Mouse (Mus musculus): Measurements from ENCODE around the gene Adad2. TPM values are rescaled to one million over a fixed set of nuclear protein-coding genes. Genes with fewer than 3 reads are reported as not detected.

Gene Adad2
- total and polyA plus RNA-seq, 3 experiments, result not detected

DNA sequence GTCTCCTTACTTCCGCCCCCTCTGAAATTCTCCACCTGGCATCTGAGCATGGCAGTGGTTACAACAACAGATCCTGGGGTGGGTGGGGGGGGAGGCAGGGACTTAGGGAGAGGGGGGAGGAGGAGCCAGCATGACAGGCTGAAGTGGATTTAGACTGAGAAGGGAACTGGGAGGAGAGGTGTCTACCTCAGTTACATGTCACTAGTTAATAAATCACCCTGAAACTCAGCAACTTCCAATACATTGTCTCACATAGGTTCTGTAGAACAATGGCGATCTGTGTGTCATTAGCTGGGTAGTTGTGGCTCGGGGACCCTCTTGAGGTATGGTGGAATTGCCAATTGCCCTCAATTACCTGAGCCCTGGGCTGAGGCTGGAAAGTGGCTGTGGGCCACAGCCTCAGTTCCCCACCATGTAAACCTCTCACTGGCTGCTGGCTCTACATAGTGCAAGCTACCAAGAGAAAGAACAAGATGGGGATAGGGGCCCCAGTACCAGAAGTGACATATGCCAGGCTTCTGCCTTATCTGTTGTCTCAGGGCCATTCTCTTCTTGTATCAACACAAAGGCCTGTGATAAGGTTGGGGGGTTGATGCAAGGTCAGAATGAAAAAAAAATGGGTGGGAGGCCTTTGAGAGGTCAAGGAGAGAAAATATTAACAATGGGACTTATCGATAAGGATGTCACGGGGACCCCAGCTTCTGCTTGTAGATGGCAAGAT is 31.9 kb upstream of the Adad2 start:
- H3K4me1 ChIP-seq (ENCODE audit: control insufficient read depth in 1 of 2, insufficient read depth in 2 of 2, low read length in 2 of 2), result peaks cover 15 to 17% of the 10 kb centered on the region in 2 experiments
- peaks cover 0 to 11% of the 10 kb centered on the region in 2 experiments; a peak in 2 of 4 replicates for H3K36me3 ChIP-seq (ENCODE audit: control insufficient read depth in 1 of 2, insufficient read depth in 2 of 2, low read length in 2 of 2)
- DNase-seq (ENCODE audit: low read depth, low spot score), result peak; percentile 45
- H3K9ac ChIP-seq (ENCODE audit: control insufficient read depth, low read depth, low read length, poor library complexity, severe bottlenecking), result peak overlapping the region; percentile 13
- no peak overlapping the region; the same call in 1 of the 2 replicates for H3K27ac ChIP-seq (ENCODE audit: control insufficient read depth, low read depth, low read length)
- no peaks in the 10 kb centered on the region for H3K27me3 ChIP-seq (ENCODE audit: control insufficient read depth in 1 of 2, insufficient read depth in 2 of 2, low read length in 2 of 2)
- no peaks in the 10 kb centered on the region for H3K9me3 ChIP-seq (replicated peaks; ENCODE audit: insufficient read depth, low read length)
- peak overlapping the region in 1 of 2 experiments; percentile 26; a peak in 1 of 4 replicates for H3K4me3 ChIP-seq (ENCODE audit: control insufficient read depth in 1 of 2, insufficient read depth in 1 of 2, low read depth in 2 of 2, low read length in 2 of 2)
- no peaks in the 10 kb centered on the region for H3K79me2 ChIP-seq (ENCODE audit: control insufficient read depth, insufficient read depth, low read length, poor library complexity)
- TF ChIP-seq MAX (IDR thresholded peaks at IDR 0.05; ENCODE audit: low read length) (no peak), MYC (IDR thresholded peaks at IDR 0.05; ENCODE audit: low read depth, low read length) (no peak), CHD2 (IDR thresholded peaks at IDR 0.05; ENCODE audit: low read length) (no peak; the same call in 1 of the 2 replicates), MEF2A (IDR thresholded peaks at IDR 0.05; ENCODE audit: extremely low read depth, insufficient replicate concordance, low read depth, low read length, poor library complexity, severe bottlenecking) (no peak), EP300 (IDR thresholded peaks at IDR 0.05; ENCODE audit: low read depth in 1 of 2, low read length in 2 of 2) (peak; percentile 77 to 87), ELF1 (IDR thresholded peaks at IDR 0.05; ENCODE audit: low read depth, low read length) (no peak), USF2 (IDR thresholded peaks at IDR 0.05; ENCODE audit: borderline replicate concordance in 1 of 2, insufficient read depth in 1 of 2, low read depth in 1 of 2, low read length in 2 of 2) (no peak), TAL1 (IDR thresholded peaks at IDR 0.05; ENCODE audit: low read length) (0 out of 2 replicates have a peak, but pooled peaks have one; percentile 14), MAZ (IDR thresholded peaks at IDR 0.05; ENCODE audit: low read depth, low read length) (peak; percentile 70; the same call in 1 of the 2 replicates), SMC3 (IDR thresholded peaks at IDR 0.05; ENCODE audit: low read depth, low read length) (no peak), POLR2AphosphoS2 (IDR thresholded peaks at IDR 0.05; ENCODE audit: low read length) (no peak), MXI1 (IDR thresholded peaks at IDR 0.05; ENCODE audit: low read depth, low read length) (no peak; the same call in 1 of the 2 replicates), ZC3H11A (IDR thresholded peaks at IDR 0.05; ENCODE audit: low read depth, low read length) (no peak), KAT2A (conservative IDR thresholded peaks at IDR 0.05; ENCODE audit: low read depth, low read length) (no peak), MYB (IDR thresholded peaks at IDR 0.05; ENCODE audit: low read depth, low read length) (no peak; the same call in 1 of the 2 replicates), MAFK (IDR thresholded peaks at IDR 0.05; ENCODE audit: borderline replicate concordance, low read depth, low read length) (peak; percentile 64; the same call in 1 of the 2 replicates), CHD1 (IDR thresholded peaks at IDR 0.05; ENCODE audit: low read depth, low read length) (no peak), UBTF (IDR thresholded peaks at IDR 0.05; ENCODE audit: borderline replicate concordance, insufficient read depth, low read depth, low read length) (no peak), RAD21 (IDR thresholded peaks at IDR 0.05; ENCODE audit: low read depth, low read length) (no peak), BHLHE40 (IDR thresholded peaks at IDR 0.05; ENCODE audit: borderline replicate concordance, low read depth, low read length) (peak; percentile 33; the same call in 1 of the 2 replicates), POLR2A (IDR thresholded peaks at IDR 0.05; ENCODE audit: control insufficient read depth in 1 of 2, insufficient read depth in 1 of 2, low read depth in 1 of 2, low read length in 2 of 2, poor library complexity in 1 of 2) (no peak), ETS1 (IDR thresholded peaks at IDR 0.05; ENCODE audit: low read depth, low read length) (peak; percentile 79), ZMIZ1 (IDR thresholded peaks at IDR 0.05; ENCODE audit: low read depth, low read length) (no peak), CTCF (IDR thresholded peaks at IDR 0.05 in 2 of 3, conservative IDR thresholded peaks at IDR 0.05 in 1 of 3; ENCODE audit: control insufficient read depth in 1 of 3, insufficient read depth in 1 of 3, low read depth in 2 of 3, low read length in 3 of 3, poor library complexity in 1 of 3, severe bottlenecking in 1 of 3) (no peak), RCOR1 (IDR thresholded peaks at IDR 0.05; ENCODE audit: low read depth, low read length) (peak; percentile 59; the same call in 1 of the 2 replicates), GABPA (IDR thresholded peaks at IDR 0.05; ENCODE audit: low read depth, low read length) (no peak), E2F4 (IDR thresholded peaks at IDR 0.05; ENCODE audit: borderline replicate concordance, low read depth, low read length) (no peak), HCFC1 (IDR thresholded peaks at IDR 0.05; ENCODE audit: low read depth, low read length) (0 out of 2 replicates have a peak, but pooled peaks have one; percentile 40), ZNF384 (IDR thresholded peaks at IDR 0.05; ENCODE audit: low read depth, low read length) (peak; percentile 88), SIN3A (IDR thresholded peaks at IDR 0.05; ENCODE audit: low read length) (peak; percentile 76), TBP (IDR thresholded peaks at IDR 0.05; ENCODE audit: low read depth, low read length) (no peak), POLR2AphosphoS5 (IDR thresholded peaks at IDR 0.05; ENCODE audit: borderline replicate concordance, low read depth, low read length) (no peak), NELFE (IDR thresholded peaks at IDR 0.05; ENCODE audit: low read depth, low read length) (no peak), GATA1 (IDR thresholded peaks at IDR 0.05; ENCODE audit: low read depth, low read length) (peak; percentile 90), TCF12 (IDR thresholded peaks at IDR 0.05; ENCODE audit: low read depth, low read length) (peak; percentile 90), JUND (IDR thresholded peaks at IDR 0.05; ENCODE audit: low read depth, low read length) (no peak)

All from MEL (cell line).